Mouse (Mus musculus): ENCODE results near the gene Ddx55. TPM values are rescaled to one million over a fixed set of nuclear protein-coding genes. Genes with fewer than 3 reads are reported as not detected.
"Not testable (repeated sequence)": the region's sequence is repeated elsewhere in the genome, so short reads cannot be mapped to it uniquely, and the experiment has no call there.

Ddx55 gene
- polyA plus RNA-seq, 1 experiment from 2014 or later, result 13.0 TPM

DNA sequence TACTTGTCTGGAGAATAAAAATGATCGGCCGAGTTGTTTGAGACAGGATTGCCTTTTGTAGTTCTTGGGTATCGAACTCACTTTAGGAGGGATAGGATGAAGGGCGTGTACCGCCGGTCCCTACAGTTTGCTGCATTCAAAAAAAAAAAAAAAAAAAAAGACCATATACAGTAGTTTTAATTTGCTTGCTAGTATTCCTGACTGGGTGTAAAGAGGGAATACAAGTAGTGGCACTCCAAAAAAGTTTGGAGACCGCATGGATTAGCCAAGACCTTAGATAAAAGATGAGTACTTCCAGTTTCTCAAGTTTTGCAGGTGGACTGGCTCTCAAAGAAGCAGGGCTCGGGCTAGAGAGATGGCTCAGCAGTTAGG lies 11.1 kb upstream of the Ddx55 start:
- Histone ChIP-seq H3K4me3 (peak overlapping the region; percentile 97), H3K27ac (peak overlapping the region; percentile 95), H3K27me3 (ENCODE audit: insufficient read depth, poor library complexity, severe bottlenecking) (no peaks in the 10 kb centered on the region), H3K4me1 (peaks cover 11% of the 10 kb centered on the region), H3K9me3 (no peaks in the 10 kb centered on the region), H3K36me3 (peaks cover 42% of the 10 kb centered on the region)
- DNase-seq (ENCODE audit: low spot score), result no peak
- 12% methylated on average over 8 of the region's 8 CpGs for WGBS

DNA sequence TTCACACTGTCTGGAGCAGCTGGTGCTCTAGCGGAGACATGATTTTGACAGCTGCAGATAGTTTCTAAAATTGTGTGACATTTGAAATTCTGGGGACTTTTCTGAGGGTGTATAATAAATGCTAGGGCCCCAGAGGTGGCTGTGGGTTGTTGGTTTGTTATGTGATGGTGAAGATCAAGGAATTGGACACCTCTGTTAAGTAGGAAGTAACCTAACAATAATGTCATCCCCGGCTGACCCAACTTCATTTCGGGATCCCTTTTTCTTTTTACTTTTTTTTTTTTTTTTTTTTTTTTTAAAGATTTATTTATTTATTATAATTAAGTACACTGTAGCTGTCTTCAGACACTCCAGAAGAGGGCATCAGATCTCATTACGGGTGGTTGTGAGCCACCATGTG lies 1.9 kb upstream of the Ddx55 start:
- H3K36me3 ChIP-seq, result peaks cover 53% of the 10 kb centered on the region
- H3K4me3 ChIP-seq; DNase-seq (ENCODE audit: low spot score); H3K27ac ChIP-seq; H3K27me3 ChIP-seq (ENCODE audit: insufficient read depth, poor library complexity, severe bottlenecking); H3K9me3 ChIP-seq: not testable (repeated sequence)
- H3K4me1 ChIP-seq, result peaks cover 15% of the 10 kb centered on the region
- WGBS, result 83% methylated on average over 4 of the region's 4 CpGs

GRCm38 (mm10) chr5:124551349-124552093 lies 1.1 kb upstream of the Ddx55 start:
- Histone ChIP-seq H3K4me3 (peak overlapping the region; percentile 97), H3K4me1 (peaks cover 15% of the 10 kb centered on the region), H3K36me3 (peaks cover 52% of the 10 kb centered on the region)
- H3K9me3 ChIP-seq; H3K27me3 ChIP-seq (ENCODE audit: insufficient read depth, poor library complexity, severe bottlenecking); DNase-seq (ENCODE audit: low spot score); H3K27ac ChIP-seq: not testable (repeated sequence)
- WGBS, result 33% methylated on average over 5 of the region's 5 CpGs

DNA sequence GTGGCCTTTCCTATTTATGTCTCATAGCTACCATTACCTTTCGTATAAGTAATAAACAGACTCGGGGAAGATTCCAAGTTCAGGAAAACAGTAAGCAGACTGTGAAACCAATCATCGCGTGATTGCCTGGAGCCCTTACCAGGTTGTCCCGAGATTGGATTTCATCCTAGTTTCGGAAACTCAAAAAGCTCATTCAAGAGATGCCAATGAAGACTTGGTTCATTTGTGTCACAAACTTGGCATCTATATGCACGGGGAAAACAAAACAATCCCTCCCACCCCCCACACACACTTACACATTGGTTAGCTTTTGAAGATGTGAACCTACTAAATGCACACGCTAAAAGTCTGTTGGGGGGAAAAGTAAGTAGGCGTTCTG lies 581 bp upstream of the Ddx55 start:
- 12% methylated on average over 9 of the region's 9 CpGs for WGBS
- H3K4me1 ChIP-seq, result peaks cover 15% of the 10 kb centered on the region
- peaks cover 52% of the 10 kb centered on the region for H3K36me3 ChIP-seq
- H3K9me3 ChIP-seq, result no peaks in the 10 kb centered on the region
- H3K27ac ChIP-seq, result peak overlapping the region; percentile 88
- no peak for DNase-seq (ENCODE audit: low spot score)
- no peaks in the 10 kb centered on the region for H3K27me3 ChIP-seq (ENCODE audit: insufficient read depth, poor library complexity, severe bottlenecking)
- H3K4me3 ChIP-seq, result peak overlapping the region; percentile 97

DNA sequence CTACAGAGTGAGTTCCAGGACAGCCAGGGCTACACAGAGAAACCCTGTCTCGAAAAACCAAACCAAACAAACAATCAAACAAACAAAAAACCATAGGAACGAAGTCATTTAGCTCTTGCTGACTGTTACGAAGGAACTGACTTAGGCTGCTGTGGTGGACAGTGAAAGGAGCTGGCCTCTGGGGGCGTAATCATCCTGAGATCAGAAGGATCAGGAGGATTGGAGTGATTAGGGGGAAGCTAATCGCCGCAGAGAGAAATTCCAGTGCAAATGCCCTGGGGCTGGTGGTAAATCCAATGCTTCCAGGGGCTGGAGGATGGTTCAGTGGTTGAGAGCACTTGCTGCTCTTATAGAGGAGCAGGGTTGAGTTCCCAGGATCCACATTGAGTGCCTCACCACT lies 943 bp downstream of the Ddx55 start:
- 73% methylated on average over 6 of the region's 6 CpGs for WGBS
- H3K4me3 ChIP-seq, result peak overlapping the region; percentile 97
- H3K9me3 ChIP-seq, result no peaks in the 10 kb centered on the region
- no peak for DNase-seq (ENCODE audit: low spot score)
- H3K4me1 ChIP-seq, result peaks cover 15% of the 10 kb centered on the region
- peaks cover 52% of the 10 kb centered on the region for H3K36me3 ChIP-seq
- H3K27me3 ChIP-seq (ENCODE audit: insufficient read depth, poor library complexity, severe bottlenecking), result no peaks in the 10 kb centered on the region
- no peak overlapping the region for H3K27ac ChIP-seq

DNA sequence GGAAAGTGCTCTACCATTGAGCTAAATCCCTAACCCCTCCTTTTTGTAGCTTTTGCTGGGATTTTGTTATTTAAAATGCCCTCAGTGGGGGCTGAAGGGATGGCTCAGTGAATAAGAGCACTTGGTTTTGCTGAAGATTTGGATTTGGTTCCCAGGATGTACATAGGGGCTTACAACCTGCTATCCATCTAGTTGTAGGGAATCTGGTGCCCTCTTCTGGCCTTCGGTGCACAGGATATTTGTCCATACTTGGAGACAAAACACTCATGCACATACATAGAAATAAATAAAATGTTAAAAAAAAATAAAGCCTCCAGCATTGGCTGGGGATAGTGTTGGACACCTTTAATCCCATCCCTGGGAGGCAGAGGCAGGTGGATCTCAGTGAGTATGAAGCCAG lies 2.5 kb downstream of the Ddx55 start:
- peaks cover 65% of the 10 kb centered on the region for H3K36me3 ChIP-seq

GRCm38 (mm10) chr5:124571068-124571467 lies 18.4 kb downstream of the Ddx55 start:
- WGBS, result 87% methylated on average over 12 of the region's 12 CpGs
- peaks cover 100% of the 10 kb centered on the region for H3K36me3 ChIP-seq

More for the DNA sequence above, 2.5 kb downstream of the Ddx55 start:
- no peak overlapping the region for H3K4me3 ChIP-seq
- DNase-seq (ENCODE audit: low spot score), result no peak
- H3K27me3 ChIP-seq (ENCODE audit: insufficient read depth, poor library complexity, severe bottlenecking), result no peaks in the 10 kb centered on the region
- H3K9me3 ChIP-seq, result no peaks in the 10 kb centered on the region
- peaks cover 15% of the 10 kb centered on the region for H3K4me1 ChIP-seq
- 76% methylated on average over 1 of the region's 1 CpGs for WGBS
- no peak overlapping the region for H3K27ac ChIP-seq

DNA sequence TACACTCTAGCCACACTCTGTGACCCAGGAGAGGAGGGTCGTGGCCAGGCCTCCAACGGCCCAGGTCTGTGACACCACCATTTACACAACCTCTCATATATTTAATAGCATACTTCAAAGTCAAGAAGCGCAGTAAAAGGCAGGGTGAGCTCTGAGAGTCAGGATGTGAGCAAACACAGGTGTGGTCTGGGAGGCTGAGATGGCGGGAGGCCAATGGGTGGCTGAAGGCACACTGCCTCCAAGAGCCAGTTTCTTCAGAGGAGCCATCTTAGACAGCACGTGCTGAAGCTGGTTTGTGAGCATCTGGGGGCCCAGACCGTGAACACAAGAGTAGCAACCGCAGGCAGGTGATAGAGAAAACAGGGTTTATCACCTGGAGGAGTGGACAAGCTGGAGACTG lies 22.8 kb downstream of the Ddx55 start:
- no peak for DNase-seq (ENCODE audit: low spot score)
- Histone ChIP-seq H3K4me1 (peaks cover 16% of the 10 kb centered on the region), H3K27ac (no peak overlapping the region), H3K9me3 (no peaks in the 10 kb centered on the region), H3K27me3 (ENCODE audit: insufficient read depth, poor library complexity, severe bottlenecking) (no peaks in the 10 kb centered on the region), H3K4me3 (no peak overlapping the region), H3K36me3 (peaks cover 71% of the 10 kb centered on the region)
- WGBS, result 90% methylated on average over 7 of the region's 7 CpGs

More at GRCm38 (mm10) chr5:124571068-124571467, 18.4 kb downstream of the Ddx55 start:
- H3K4me1 ChIP-seq, result no peaks in the 10 kb centered on the region
- H3K27me3 ChIP-seq (ENCODE audit: insufficient read depth, poor library complexity, severe bottlenecking), result no peaks in the 10 kb centered on the region
- no peak for DNase-seq (ENCODE audit: low spot score)
- no peak overlapping the region for H3K27ac ChIP-seq
- H3K9me3 ChIP-seq, result no peaks in the 10 kb centered on the region
- H3K4me3 ChIP-seq, result no peak overlapping the region

DNA sequence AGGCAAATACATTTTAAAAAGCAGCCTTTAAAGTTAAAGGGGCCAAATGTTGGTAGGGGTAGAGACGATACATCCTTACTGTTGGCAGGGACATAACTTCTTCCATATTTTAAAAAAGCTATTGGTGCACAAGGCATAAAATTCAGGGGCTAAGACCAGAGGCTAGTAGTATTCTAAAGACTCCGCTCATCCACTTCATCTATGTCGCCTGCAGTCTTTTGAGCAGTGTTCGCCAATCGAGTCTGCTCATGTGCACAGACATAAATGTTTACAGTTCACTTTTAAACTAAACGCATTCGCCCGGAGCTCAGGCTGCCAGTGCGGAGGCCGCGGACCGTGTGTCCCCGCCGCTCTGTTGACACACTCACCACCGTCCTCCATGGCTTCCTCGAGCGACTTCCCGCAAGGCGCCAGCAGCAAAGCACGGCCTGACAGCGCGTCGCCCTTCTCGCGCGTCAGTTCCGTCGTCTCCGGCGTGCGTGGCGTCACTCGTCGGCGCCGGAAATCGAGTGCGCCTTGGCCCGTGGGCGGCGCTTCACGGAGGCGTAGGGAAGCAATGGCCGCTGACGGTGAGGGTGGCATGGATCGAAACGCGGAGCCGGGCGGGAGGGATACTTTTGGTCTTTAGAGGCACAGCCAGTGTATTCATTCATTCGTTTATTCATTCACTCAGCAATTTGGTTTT lies 26.1 kb downstream of the Ddx55 start, which contains the start of the genes Eif2b1 and Gtf2h3:
Gene Eif2b1 (minus strand): TSS at position 499 of the 685 bp plus-strand sequence.
Gene Gtf2h3 (plus strand): TSS at position 508 of the 685 bp plus-strand sequence.
- H3K27me3 ChIP-seq (ENCODE audit: insufficient read depth, poor library complexity, severe bottlenecking), result no peaks in the 10 kb centered on the region
- H3K9me3 ChIP-seq, result no peaks in the 10 kb centered on the region
- peaks cover 20% of the 10 kb centered on the region for H3K4me1 ChIP-seq
- H3K36me3 ChIP-seq, result peaks cover 55% of the 10 kb centered on the region
- 1% methylated on average over 51 of the region's 51 CpGs for WGBS
- H3K27ac ChIP-seq, result peak within 1 kb of the TSS; percentile 85
- DNase-seq (ENCODE audit: low spot score), result peak; percentile 95
- peak within 1 kb of the TSS; percentile 79 for H3K4me3 ChIP-seq

- Histone ChIP-seq H3K9me3 (no peaks in the 10 kb centered on the region), H3K27me3 (ENCODE audit: insufficient read depth, poor library complexity, severe bottlenecking) (no peaks in the 10 kb centered on the region), H3K4me3 (no peak overlapping the region), H3K27ac (no peak overlapping the region), H3K36me3 (peaks cover 56% of the 10 kb centered on the region), H3K4me1 (peaks cover 20% of the 10 kb centered on the region)
- 90% methylated on average over 5 of the region's 5 CpGs for WGBS
- no peak for DNase-seq (ENCODE audit: low spot score)
These were observed 29.9 kb downstream of the Ddx55 start for GRCm38 (mm10) chr5:124582515-124582914.

- no peak for DNase-seq (ENCODE audit: low spot score)
- WGBS, result 87% methylated on average over 3 of the region's 3 CpGs
- H3K27me3 ChIP-seq (ENCODE audit: insufficient read depth, poor library complexity, severe bottlenecking), result no peaks in the 10 kb centered on the region
- no peak overlapping the region for H3K27ac ChIP-seq
- peaks cover 85% of the 10 kb centered on the region for H3K36me3 ChIP-seq
- H3K4me3 ChIP-seq, result no peak overlapping the region
- no peaks in the 10 kb centered on the region for H3K9me3 ChIP-seq
- H3K4me1 ChIP-seq, result no peaks in the 10 kb centered on the region
These were observed 40.1 kb downstream of the Ddx55 start for GRCm38 (mm10) chr5:124592768-124593167.

- 7% methylated on average over 30 of the region's 30 CpGs for WGBS
- peak; percentile 98 for DNase-seq (ENCODE audit: low spot score)
- peaks cover 36% of the 10 kb centered on the region for H3K36me3 ChIP-seq
These were observed 45.8 kb downstream of the Ddx55 start for GRCm38 (mm10) chr5:124598224-124599174.

More at GRCm38 (mm10) chr5:124598224-124599174, 45.8 kb downstream of the Ddx55 start:
- Histone ChIP-seq H3K27me3 (ENCODE audit: insufficient read depth, poor library complexity, severe bottlenecking) (no peaks in the 10 kb centered on the region), H3K4me1 (peaks cover 14% of the 10 kb centered on the region), H3K9me3 (no peaks in the 10 kb centered on the region), H3K27ac (peak overlapping the region; percentile 56), H3K4me3 (peak overlapping the region; percentile 79)

All from heart, embryonic 10.5 days (tissue).